ENCODE assay signal across 33 mouse cellular contexts in the genomic region with DNA sequence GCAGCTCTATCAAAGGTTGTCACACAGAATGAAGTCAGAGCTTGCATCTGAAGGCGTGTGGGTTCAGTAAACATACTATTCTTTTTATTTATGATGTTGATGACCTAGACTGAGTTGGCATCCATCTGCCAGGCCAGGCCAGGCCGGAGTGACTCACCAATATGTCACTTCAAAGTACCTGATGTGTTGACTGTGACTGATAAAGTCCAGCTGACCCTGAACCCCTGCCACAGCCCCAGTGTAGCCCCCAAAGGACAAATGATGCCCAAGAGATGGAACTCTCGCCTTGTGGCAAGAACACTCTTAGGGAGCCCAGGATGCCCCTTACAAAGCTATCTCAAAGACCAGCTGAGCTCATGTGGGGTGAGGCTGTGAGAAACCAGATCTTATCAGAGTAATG. TPM values are rescaled to one million over a fixed set of nuclear protein-coding genes. Genes with fewer than 3 reads are reported as not detected.
DNase-seq lines count a peak whose midpoint lies in the region; ATAC-seq lines count a peak whose summit lies in the region.
"Had no signal": no experiment of that assay in that cellular context is flagged by ENCODE, and none has a peak within 500 bp of the region (broad histone marks: within the 10 kb centered on the region; RNA-seq: fewer than 3 reads in every experiment).

No protein-coding gene starts in this region.

- peak; percentile 43 for DNase-seq in adrenal gland, postnatal 10 days
- DNase-seq in adrenal gland, postnatal 36 days = peak; percentile 63 to 67
- DNase-seq in cerebellum, adult 11-12 months = no peak
- DNase-seq: cerebellum, adult 11 months; cerebellum, adult 8-10 months; cerebellum, postnatal 10 days; cerebellum, postnatal 36 days; gastrocnemius, postnatal 10 days; gastrocnemius, postnatal 36 days; heart, adult 2 months; heart, postnatal 14 days; kidney, adult 18-20 months; kidney, adult 9 months had no signal

- peaks cover 14% of the 10 kb centered on the region for H3K4me1 ChIP-seq in hindbrain, embryonic 12.5 days
- peaks cover 16% of the 10 kb centered on the region for H3K4me1 ChIP-seq in hindbrain, embryonic 13.5 days (replicated peaks)

- no peaks in the 10 kb centered on the region; the same call in 1 of the 2 replicates for H3K27me3 ChIP-seq in hindbrain, embryonic 12.5 days
- H3K27me3 ChIP-seq in hindbrain, embryonic 13.5 days = no peaks in the 10 kb centered on the region
- H3K27me3 ChIP-seq: embryonic facial prominence, embryonic 15.5 days; forebrain, embryonic 13.5 days; heart, embryonic 13.5 days had no signal

- H3K4me3 ChIP-seq in hindbrain, embryonic 12.5 days = no peak overlapping the region
- H3K4me3 ChIP-seq in hindbrain, embryonic 13.5 days = no peak overlapping the region
- H3K4me3 ChIP-seq: embryonic facial prominence, embryonic 12.5 days; embryonic facial prominence, embryonic 15.5 days; forebrain, embryonic 13.5 days; heart, adult 2 months; heart, embryonic 10.5 days; heart, embryonic 13.5 days had no signal

- 0 out of 2 replicates have a peak overlapping the region, but pooled peaks have one; percentile 2 for H3K9ac ChIP-seq in hindbrain, embryonic 12.5 days
- H3K9ac ChIP-seq in hindbrain, embryonic 13.5 days = no peak overlapping the region
- H3K9ac ChIP-seq: embryonic facial prominence, embryonic 12.5 days; embryonic facial prominence, embryonic 15.5 days; forebrain, embryonic 13.5 days; heart, embryonic 13.5 days; hindbrain, embryonic 14.5 days had no signal

- no peak for ATAC-seq in hindbrain, embryonic 12.5 days (ENCODE audit: low FRiP score)
- no peak for ATAC-seq in hindbrain, embryonic 13.5 days (ENCODE audit: low FRiP score)
- no peak for ATAC-seq in CD4-positive, CD25-positive, alpha-beta regulatory T cell, adult 4 months
- ATAC-seq: activated CD4-positive, CD25-positive, alpha-beta regulatory T cell, adult 4 months; forebrain, embryonic 13.5 days; forebrain, embryonic 16.5 days; hindbrain, postnatal 0 days; inflammation-experienced regulatory T-cells, adult 6 months; intestine, embryonic 16.5 days had no signal

- H3K4me2 ChIP-seq in hindbrain, embryonic 12.5 days (replicated peaks) = no peak overlapping the region
- no peak overlapping the region for H3K4me2 ChIP-seq in hindbrain, embryonic 13.5 days
- H3K4me2 ChIP-seq: embryonic facial prominence, embryonic 12.5 days; embryonic facial prominence, embryonic 15.5 days; forebrain, embryonic 13.5 days; heart, embryonic 13.5 days; hindbrain, embryonic 14.5 days had no signal

- H3K36me3 ChIP-seq in hindbrain, embryonic 12.5 days = no peaks in the 10 kb centered on the region
- no peaks in the 10 kb centered on the region for H3K36me3 ChIP-seq in hindbrain, embryonic 13.5 days
- H3K36me3 ChIP-seq: embryonic facial prominence, embryonic 12.5 days; embryonic facial prominence, embryonic 15.5 days; heart, embryonic 10.5 days; heart, embryonic 13.5 days had no signal

- no peaks in the 10 kb centered on the region for H3K9me3 ChIP-seq in hindbrain, embryonic 12.5 days (replicated peaks)
- H3K9me3 ChIP-seq in hindbrain, embryonic 13.5 days = no peaks in the 10 kb centered on the region
- H3K9me3 ChIP-seq: embryonic facial prominence, embryonic 12.5 days; embryonic facial prominence, embryonic 15.5 days; forebrain, embryonic 13.5 days; heart, embryonic 10.5 days; heart, embryonic 13.5 days had no signal

- no peak overlapping the region for H3K27ac ChIP-seq in hindbrain, embryonic 12.5 days
- H3K27ac ChIP-seq in hindbrain, embryonic 13.5 days = no peak overlapping the region
- H3K27ac ChIP-seq: embryonic facial prominence, embryonic 12.5 days; embryonic facial prominence, embryonic 15.5 days; forebrain, embryonic 13.5 days; heart, adult 2 months; heart, embryonic 10.5 days; heart, embryonic 13.5 days; hindbrain, embryonic 14.5 days; hindbrain, postnatal 0 days had no signal

- WGBS in hindbrain, embryonic 12.5 days = 90% methylated on average over 3 of the region's 3 CpGs
- 85% methylated on average over 3 of the region's 3 CpGs for WGBS in hindbrain, embryonic 13.5 days

RNA-seq across cellular contexts. Expression of a gene that starts 13.4 kb away (rescaled TPM):
- polyA plus RNA-seq in hindbrain, embryonic 12.5 days (2016; fragmentation: Nextera tagmentation; extraction: Ambion mirVana) = 0.09 TPM in 1 of 2 replicates, not detected in the other
- not detected in 2 replicates for polyA plus RNA-seq in hindbrain, embryonic 13.5 days (2015; fragmentation: Nextera tagmentation; extraction: Ambion mirVana)
- total RNA-seq in adrenal gland, postnatal 10 days (2021) = under 1 TPM in 1 of 2 experiments, not detected in 1; 0.55 TPM
- not detected for total RNA-seq in adrenal gland, postnatal 36 days (2021)
- not detected for polyA plus RNA-seq in CD4-positive, CD25-positive, alpha-beta regulatory T cell, adult 4 months (2017; shearing (Covaris generic))
- total RNA-seq: adrenal gland, adult 18-20 months; gastrocnemius, adult 18-20 months; gastrocnemius, postnatal 10 days; gastrocnemius, postnatal 36 days; granulocyte monocyte progenitor cell, adult 5-6 weeks; heart, adult 2 months; heart, postnatal 14 days; hematopoietic stem cell, adult 5-6 weeks had no signal
- polyA plus RNA-seq: activated CD4-positive, CD25-positive, alpha-beta regulatory T cell, adult 4 months; C2C12; embryonic facial prominence, embryonic 12.5 days; embryonic facial prominence, embryonic 15.5 days; forebrain, embryonic 13.5 days; forebrain, embryonic 16.5 days; heart, adult 2 months; heart, embryonic 10.5 days; heart, embryonic 13.5 days; hindbrain, embryonic 14.5 days; inflammation-experienced regulatory T-cells, adult 6 months had no signal

RNA-seq across cellular contexts. Expression of a gene that starts 18.2 kb away (rescaled TPM):
- polyA plus RNA-seq in hindbrain, embryonic 12.5 days (2016; fragmentation: Nextera tagmentation; extraction: Ambion mirVana) = 0.31 and 0.42 TPM in 2 replicates
- 0.09 and 0.13 TPM in 2 replicates for polyA plus RNA-seq in hindbrain, embryonic 13.5 days (2015; fragmentation: Nextera tagmentation; extraction: Ambion mirVana)
- total RNA-seq in adrenal gland, postnatal 10 days (2021) = 1 to 10 TPM; 1.1 to 1.2 TPM
- under 1 TPM; 0.23 to 0.63 TPM for total RNA-seq in adrenal gland, postnatal 36 days (2021)
- under 1 TPM; 0.30 to 0.85 TPM for polyA plus RNA-seq in CD4-positive, CD25-positive, alpha-beta regulatory T cell, adult 4 months (2017; shearing (Covaris generic))
- total RNA-seq: hindbrain, postnatal 0 days had no signal
- polyA plus RNA-seq: embryonic facial prominence, embryonic 12.5 days; hindbrain, postnatal 0 days had no signal

RNA-seq across cellular contexts. Expression of a gene that starts 54.6 kb away (rescaled TPM):
- polyA plus RNA-seq in hindbrain, embryonic 12.5 days (2016; fragmentation: Nextera tagmentation; extraction: Ambion mirVana) = 0.06 TPM in 1 of 2 replicates, not detected in the other
- not detected in 2 replicates for polyA plus RNA-seq in hindbrain, embryonic 13.5 days (2015; fragmentation: Nextera tagmentation; extraction: Ambion mirVana)
- under 1 TPM in 1 of 2 experiments, not detected in 1; 0.24 TPM for total RNA-seq in adrenal gland, postnatal 10 days (2021)
- not detected for total RNA-seq in adrenal gland, postnatal 36 days (2021)
- polyA plus RNA-seq in CD4-positive, CD25-positive, alpha-beta regulatory T cell, adult 4 months (2017; shearing (Covaris generic)) = under 1 TPM; 0.15 to 0.32 TPM
- total RNA-seq: adrenal gland, adult 18-20 months; hindbrain, postnatal 0 days had no signal
- polyA plus RNA-seq: cortical plate, adult 2 months; forebrain, embryonic 13.5 days; forebrain, embryonic 16.5 days; heart, adult 2 months; hindbrain, embryonic 14.5 days; inflammation-experienced regulatory T-cells, adult 6 months had no signal

RNA-seq across cellular contexts. Expression of a gene that starts 55.5 kb away (rescaled TPM):
- 94.4 and 97.8 TPM in 2 replicates for polyA plus RNA-seq in hindbrain, embryonic 12.5 days (2016; fragmentation: Nextera tagmentation; extraction: Ambion mirVana)
- polyA plus RNA-seq in hindbrain, embryonic 13.5 days (2015; fragmentation: Nextera tagmentation; extraction: Ambion mirVana) = 13.8 and 15.7 TPM in 2 replicates
- total RNA-seq in adrenal gland, postnatal 10 days (2021) = 10 to 100 TPM; 69.2 to 74.3 TPM
- 10 to 100 TPM; 63.3 to 85.8 TPM for total RNA-seq in adrenal gland, postnatal 36 days (2021)
- polyA plus RNA-seq in CD4-positive, CD25-positive, alpha-beta regulatory T cell, adult 4 months (2017; shearing (Covaris generic)) = 10 to 100 TPM; 18.7 to 20.4 TPM
